Mouse (Mus musculus) adipocyte (in vitro differentiated cells): ENCODE results near the gene Ptp4a2.
"Not testable (repeated sequence)": the region's sequence is repeated elsewhere in the genome, so short reads cannot be mapped to it uniquely, and the experiment has no call there.

ENCODE experiments used
- DNase-seq: peaks from one replicate; pipeline ENCODE4 v3.0.0-alpha.2; 2016; ENCODE audit warnings: low spot score

Ptp4a2 gene

DNA sequence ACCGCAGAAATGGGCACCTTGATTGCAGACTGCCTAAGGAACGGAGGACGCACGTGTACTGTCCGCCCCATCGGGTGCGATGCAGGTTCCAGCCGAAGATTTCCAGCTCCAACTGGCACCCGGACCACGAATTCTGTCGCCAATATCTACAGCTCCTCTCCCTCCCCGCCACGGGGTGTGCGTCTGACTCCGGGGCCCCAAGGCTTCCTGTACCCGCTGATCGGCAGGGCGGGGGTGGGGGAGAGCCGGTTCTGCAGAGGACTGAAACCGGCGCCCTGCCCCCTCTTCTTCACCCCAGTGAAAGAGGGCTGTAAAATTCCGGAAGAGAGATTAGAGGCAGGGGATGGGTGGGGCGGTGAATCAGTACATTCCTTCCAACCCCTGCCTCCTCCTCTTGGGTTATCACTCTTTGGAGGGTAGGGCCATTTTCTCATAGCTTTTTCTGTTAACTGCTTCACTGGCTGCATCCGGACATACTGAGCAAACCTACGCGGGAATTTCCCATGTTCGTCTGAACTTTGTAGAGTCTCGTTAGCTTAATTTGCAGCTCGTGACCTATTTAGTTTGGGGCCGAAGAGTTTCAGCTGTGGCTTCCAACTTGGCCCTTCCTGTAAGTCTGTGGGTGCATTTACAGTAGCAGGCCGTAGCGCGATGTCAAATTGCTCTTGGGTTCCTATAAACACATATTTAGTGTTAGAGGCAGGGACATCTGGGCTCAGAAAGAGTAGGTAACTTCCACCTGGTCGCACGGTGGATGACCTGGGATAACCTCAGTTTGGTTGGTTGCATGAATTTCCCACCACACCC lies at the start of gene Ptp4a2:
Gene Ptp4a2 (plus strand): TSS at position 422 of the 807 bp plus-strand sequence.
- DNase-seq, result no peak

DNA sequence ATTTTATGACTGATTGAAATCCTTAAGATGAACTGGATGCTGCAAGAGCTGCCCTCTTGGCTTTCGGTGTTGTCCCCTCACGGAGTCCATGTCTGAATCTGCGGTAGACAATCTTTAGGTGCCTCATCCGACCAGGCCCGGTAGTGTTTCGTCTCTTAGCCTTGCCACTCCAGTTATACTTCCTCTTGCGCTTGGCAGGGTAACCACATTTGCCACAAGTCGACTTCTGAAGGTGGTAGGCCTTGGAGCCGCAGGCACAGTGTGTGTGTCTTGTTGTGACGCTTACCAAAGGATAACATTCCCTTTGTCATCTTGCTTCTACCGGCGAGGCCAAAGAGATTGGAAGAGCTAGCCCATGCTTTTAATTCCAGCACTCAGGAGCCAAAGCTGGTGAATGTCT lies 49.4 kb upstream of the Ptp4a2 start:
- DNase-seq, result no peak

DNA sequence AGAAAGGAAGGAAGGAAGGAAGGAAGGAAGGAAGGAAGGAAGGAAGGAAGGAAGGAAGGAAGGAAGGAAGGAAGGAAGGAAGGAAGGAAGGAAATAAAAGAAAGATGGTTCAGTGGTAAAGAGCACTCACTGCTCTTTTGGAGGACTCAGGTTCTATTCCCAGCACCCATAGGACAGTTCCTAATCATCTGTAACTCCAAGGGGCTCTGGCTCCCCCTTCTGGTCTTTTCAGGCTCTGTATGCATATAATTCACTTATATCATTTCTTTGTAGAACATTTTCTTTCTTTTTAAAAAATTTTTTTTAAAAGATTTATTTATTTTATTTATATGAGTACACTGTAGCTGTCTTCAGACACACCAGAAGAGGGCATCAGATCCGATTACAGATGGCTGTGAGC lies 48.5 kb upstream of the Ptp4a2 start:
- not testable (repeated sequence) for DNase-seq

DNA sequence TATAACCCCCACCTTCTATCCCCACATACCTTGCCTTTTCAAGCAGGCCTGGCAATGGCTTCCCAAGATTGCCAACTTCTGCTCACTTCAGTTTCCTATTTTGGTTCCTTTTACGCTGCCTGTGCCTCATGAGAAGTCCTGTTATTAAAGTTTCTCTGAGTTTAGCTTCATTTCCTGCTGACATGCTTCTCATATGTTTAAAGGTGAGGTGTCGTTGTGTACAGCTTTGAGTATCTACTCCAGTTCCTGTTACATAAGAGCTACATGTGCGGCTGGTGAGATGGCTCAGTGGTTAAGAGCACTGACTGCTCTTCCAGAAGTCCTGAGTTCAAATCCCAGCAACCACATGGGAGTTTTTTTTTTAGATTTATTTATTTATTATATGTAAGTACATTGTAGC lies 45.7 kb upstream of the Ptp4a2 start:
- no peak for DNase-seq

- no peak for DNase-seq
These were observed 43.2 kb upstream of the Ptp4a2 start for GRCm38 (mm10) chr4:129767782-129768181.

- DNase-seq, result not testable (repeated sequence)
These were observed 42.3 kb upstream of the Ptp4a2 start for GRCm38 (mm10) chr4:129768742-129769141.

- DNase-seq, result no peak
These were observed 40.4 kb upstream of the Ptp4a2 start for GRCm38 (mm10) chr4:129770600-129770999.

- no peak for DNase-seq
These were observed 39.7 kb upstream of the Ptp4a2 start for GRCm38 (mm10) chr4:129771314-129771671.

DNA sequence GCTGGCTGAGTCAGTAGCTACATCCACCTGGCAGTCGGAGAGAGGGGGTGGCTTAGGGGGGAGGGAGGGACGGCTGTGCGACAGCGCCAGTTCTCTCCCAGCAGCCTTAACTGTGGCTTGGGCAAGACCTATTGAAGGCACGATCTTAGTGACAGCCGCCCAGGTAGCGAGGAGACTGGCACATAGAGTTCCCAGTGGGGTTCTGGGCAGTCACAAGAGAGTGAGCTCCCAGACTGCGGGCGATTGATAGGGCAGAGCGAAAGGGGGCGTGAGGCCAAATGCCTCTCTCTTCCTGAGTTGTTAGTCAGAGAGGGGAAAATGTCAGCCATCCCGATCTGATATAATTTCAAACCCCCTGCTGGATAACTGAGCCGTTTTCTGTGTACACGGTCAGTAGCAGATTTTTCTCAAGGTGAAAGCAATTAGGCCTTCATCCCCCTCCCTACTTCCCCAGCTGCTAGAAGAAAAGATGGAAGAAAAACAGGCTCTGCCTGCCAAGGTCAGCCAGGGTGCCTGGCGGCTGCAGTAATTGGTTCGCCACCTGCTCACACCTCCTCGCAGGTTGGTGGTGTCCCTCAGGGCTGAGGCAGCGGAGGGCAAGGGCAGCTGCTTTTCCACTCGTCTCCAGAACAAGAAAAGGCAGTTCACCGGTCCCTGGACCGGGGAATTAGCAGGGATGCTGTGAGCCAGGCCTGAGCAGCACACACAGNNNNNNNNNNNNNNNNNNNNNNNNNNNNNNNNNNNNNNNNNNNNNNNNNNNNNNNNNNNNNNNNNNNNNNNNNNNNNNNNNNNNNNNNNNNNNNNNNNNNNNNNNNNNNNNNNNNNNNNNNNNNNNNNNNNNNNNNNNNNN lies 39.1 kb upstream of the Ptp4a2 start:
- no peak for DNase-seq

- no peak for DNase-seq
These were observed 28.9 kb upstream of the Ptp4a2 start for GRCm38 (mm10) chr4:129781881-129782675.

DNA sequence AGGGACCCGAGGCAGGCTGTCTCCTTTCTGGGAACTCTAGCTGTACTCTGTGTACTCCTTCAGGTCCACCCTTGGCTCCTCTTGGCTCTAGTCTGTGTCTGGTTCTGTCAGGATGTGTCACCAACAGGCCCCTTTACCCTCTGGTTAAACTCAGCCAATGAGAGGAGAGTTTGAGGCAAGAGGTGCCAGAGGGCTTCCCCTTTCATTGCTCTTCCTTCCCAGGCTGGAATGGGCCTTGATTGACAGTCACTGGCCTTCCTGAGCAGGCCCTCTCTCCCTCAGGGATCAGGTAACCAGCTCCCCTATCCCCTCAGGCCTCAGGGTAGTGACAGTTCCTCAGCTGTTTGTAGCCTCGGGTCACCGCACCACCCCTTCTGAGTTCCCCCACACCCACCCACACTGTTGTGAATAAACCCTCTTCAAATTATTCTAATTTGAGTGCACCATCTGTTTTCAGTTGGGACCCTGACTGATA lies 28.1 kb upstream of the Ptp4a2 start:
- peak; percentile 63 for DNase-seq

DNA sequence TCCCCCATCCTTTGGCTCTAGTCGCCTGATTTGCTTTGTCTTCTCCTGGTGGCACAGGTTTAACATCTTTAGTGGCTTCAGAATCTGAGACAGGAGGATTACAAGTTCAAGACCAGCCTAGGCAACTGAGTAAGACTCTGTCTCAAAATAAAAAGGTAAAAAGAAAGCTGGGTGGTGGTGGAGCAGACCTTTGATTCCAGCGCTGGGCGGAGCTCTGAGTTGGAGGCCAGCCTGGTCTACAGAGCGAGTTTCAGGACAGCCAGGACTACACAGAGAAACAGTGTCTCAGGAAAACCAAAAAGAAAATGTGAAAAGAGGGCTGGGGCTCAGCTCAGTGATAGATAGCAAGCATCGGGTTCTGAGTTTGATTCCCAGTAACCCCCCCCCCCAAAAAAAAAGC lies 27.5 kb upstream of the Ptp4a2 start:
- DNase-seq, result no peak

DNA sequence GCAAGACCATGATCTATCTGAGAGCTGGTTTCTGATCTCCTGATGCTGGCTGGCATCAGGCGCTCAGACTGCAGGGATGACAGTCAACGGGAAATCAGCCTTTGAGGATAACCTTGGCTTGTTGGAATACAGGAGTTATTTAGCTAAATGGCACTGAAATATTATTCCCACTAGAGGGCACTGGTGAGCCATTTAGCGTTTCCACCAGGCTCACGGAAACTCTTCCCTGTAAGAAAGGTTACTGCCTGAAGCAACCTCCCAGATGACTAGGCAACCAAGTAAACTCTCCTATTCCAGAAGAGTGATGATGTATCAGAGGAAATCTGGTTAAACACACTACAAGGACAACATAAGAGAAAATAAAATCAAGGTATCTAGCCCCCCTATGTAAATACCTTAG lies 25.8 kb upstream of the Ptp4a2 start:
- DNase-seq, result peak; percentile 90

GRCm38 (mm10) chr4:129788693-129789092 lies 22.3 kb upstream of the Ptp4a2 start:
- DNase-seq, result no peak

GRCm38 (mm10) chr4:129789635-129790034 lies 21.4 kb upstream of the Ptp4a2 start:
- DNase-seq, result no peak

DNA sequence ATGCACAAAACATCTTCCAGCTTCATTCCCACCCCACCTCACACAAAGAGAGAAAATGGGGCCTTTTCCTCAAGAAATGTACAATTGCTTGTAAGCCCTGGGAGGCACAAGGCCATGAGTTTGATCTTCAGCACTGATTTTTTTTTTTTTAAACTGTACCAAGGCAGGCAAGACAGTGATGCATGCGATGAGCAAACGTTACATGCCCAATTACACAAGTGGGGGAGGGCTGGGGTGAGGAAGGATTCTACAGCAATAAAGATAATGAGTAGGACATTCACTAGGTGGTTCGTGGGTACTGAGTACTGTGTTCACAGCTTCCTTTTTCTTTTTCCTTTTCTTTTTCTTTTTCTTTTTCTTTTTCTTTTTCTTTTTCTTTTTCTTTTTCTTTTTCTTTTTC lies 20.5 kb upstream of the Ptp4a2 start:
- no peak for DNase-seq

DNA sequence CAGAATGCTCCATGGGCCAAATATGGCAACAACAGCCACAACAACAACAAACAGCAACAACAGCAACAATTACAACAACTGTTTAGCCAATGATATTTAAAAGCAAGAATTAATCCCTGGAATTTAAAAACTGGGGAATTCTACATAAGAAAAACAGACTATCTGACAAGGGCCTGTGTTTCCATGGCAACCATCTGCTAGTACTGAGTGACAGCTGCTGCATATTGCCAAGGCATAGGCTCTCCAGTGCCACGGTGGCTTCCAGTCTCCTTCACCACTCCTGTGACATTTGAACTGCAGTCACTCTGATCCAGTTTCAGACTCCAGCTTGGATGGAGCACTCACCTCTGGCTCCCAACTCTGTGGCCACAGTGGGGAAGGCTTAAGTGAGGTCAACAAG lies 19.6 kb upstream of the Ptp4a2 start:
- no peak for DNase-seq

DNA sequence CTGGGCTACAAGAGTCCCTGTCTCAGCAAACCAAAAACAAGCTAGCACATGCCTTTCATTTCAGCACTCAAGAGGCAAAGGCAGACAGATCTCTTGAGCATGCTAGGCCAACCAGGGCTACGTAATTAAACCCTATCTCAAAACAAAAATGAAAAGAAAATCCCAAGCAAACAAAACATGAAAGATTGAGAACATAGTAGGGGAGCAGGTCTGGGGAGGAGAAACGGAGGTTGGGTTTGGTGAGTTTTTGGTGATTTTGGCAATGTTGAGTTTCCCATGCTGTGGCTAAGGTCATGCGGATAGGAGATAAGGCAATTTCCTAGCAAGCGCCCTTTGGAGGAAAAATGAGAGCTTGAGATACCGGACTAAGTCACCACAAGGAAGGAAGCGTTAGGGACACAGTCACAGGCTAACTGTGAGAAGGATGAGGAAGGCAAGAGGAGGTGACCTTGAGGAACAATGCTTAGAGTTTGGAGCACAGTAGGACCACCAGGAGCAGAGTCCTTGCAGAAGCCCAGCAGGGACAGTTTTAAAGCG lies 18.3 kb upstream of the Ptp4a2 start:
- DNase-seq, result no peak

DNA sequence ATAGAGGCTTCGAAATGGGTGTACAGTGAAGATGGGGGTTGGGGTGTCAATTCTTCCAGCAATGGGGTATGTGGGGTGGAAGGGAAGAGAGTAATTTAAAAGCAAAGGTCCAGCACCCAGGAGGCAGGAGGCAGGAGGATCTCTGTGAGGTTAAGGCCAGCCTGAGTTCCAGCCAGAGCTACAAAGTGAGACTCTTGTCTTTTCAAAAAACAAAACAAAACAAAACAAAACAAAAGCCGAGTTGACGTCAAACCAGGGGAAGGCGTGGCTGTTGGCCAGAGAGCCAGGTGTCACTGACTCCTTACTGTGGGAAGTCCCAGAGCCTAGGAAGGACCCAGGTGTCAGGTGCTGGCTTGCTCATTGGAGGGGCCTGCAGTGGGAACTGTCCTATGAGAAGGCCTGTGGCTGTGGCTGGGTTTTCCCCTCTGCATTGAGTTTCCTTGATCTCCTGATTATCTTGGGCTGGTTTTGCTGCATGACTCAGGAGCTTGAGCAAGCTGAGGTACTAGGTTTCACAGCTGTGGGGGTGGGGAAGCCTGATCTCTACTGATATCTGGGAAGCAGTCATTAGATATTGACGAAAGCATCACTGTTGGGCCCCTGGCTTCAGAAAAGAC lies 17.2 kb upstream of the Ptp4a2 start:
- DNase-seq, result no peak

DNA sequence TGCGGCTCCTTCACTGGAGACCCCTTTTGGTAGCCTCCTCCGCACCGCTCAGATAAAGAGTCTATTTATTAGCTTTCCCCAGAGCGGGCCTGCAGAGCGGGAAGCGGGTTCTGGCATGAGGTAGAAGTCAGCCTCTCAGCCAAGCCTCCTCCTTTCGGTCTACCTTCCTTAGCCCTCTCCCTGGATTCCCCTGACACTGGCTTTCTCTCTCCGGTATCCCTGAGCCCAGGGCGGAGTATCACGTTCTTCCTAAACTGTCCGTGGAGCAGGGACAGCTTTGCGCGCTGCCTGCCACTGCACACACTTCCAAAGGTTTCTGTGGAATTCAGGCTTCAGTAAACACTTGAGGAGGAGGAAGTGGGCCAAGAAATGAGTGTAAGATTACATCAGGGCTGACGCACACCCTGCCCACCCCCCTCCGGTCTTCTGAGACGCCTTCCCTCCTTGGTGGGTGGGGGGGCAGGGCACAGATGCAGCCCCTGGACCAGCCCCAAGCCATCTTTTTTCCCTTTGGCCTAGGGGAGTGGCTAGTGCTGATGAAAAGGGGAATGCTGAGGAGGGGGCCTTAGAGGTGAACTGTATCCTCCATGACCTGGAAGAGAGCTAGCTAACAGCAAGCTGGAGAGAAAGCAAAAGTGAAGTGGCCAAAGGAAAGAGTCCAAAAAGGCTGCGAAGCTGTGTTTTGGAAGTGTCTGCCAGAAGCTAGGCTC lies 15.7 kb upstream of the Ptp4a2 start:
- DNase-seq, result peak; percentile 39

DNA sequence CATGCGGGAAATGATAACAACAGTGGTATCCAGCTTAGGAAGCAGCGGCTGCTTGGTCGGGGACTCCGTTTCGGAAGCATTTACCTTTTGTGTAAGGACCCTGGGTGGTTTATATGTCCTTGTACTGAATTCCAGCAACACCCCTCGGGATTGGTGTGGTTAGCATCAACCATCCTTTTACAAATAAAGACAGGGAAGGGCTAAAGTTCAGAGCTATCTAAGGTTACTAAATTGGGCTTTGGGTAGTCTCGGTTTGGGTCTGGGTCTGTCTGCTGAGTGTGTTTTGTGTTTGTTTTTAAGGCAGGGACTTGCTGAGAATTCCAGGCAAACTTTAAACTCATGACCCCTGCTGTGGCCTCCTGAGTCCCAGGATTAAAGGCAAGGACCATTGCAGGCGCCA lies 15.2 kb upstream of the Ptp4a2 start:
- no peak for DNase-seq
